ENCODE assay signal across 8 mouse cellular contexts in genomic region chr19:38819427-38819802, GRCm38 (mm10). TPM values are rescaled to one million over a fixed set of nuclear protein-coding genes. Genes with fewer than 3 reads are reported as not detected.
DNase-seq lines count a peak whose midpoint lies in the region; ATAC-seq and TF ChIP-seq lines count a peak whose summit lies in the region.

No protein-coding gene starts in this region.

- no peaks in the 10 kb centered on the region for H3K9me3 ChIP-seq in kidney, postnatal 0 days (replicated peaks; ENCODE audit: low read length)
- no peaks in the 10 kb centered on the region for H3K9me3 ChIP-seq in embryonic facial prominence, embryonic 10.5 days

- no peak for DNase-seq in kidney, postnatal 0 days (ENCODE audit: low spot score)
- no peak for DNase-seq in kidney, adult 18-20 months
- no peak for DNase-seq in embryonic facial prominence, embryonic 10.5 days (ENCODE audit: low spot score)
- no peak for DNase-seq in left cerebral cortex, postnatal 36 days (ENCODE audit: low spot score in 2 of 2)
- no peak for DNase-seq in embryo, embryonic 11 days
- DNase-seq in gastrocnemius, postnatal 36 days = no peak

- no peak for TF ChIP-seq CTCF in kidney, postnatal 0 days (IDR thresholded peaks at IDR 0.05; ENCODE audit: low read depth)

- no peaks in the 10 kb centered on the region for H3K4me1 ChIP-seq in kidney, postnatal 0 days (replicated peaks; ENCODE audit: insufficient read depth, low read length)
- peaks cover 19% of the 10 kb centered on the region for H3K4me1 ChIP-seq in embryonic facial prominence, embryonic 10.5 days

- intact Hi-C loops in left cerebral cortex, postnatal 36 days (cut with DNase I) = no loop called here
- intact Hi-C loops in gastrocnemius, postnatal 36 days (cut with DNase I) = loop anchor here (10.0 kb wide), 1 partner anchor 595 kb away; the partner anchor contains the start of gene Fra10ac1

- peak overlapping the region; percentile 71 for H3K9ac ChIP-seq in kidney, postnatal 0 days (ENCODE audit: low read depth, low read length)

- H3K36me3 ChIP-seq in kidney, postnatal 0 days (ENCODE audit: insufficient read depth, low read length) = peaks cover 8% of the 10 kb centered on the region
- H3K36me3 ChIP-seq in embryonic facial prominence, embryonic 10.5 days (replicated peaks) = peaks cover 24% of the 10 kb centered on the region

- peak overlapping the region; percentile 81 for H3K4me2 ChIP-seq in kidney, postnatal 0 days (ENCODE audit: low read length)

- 14% methylated on average over 16 of the region's 16 CpGs for WGBS in kidney, postnatal 0 days
- WGBS in embryonic facial prominence, embryonic 10.5 days = 17% methylated on average over 16 of the region's 16 CpGs

- H3K27ac ChIP-seq in kidney, postnatal 0 days = no peak overlapping the region
- H3K27ac ChIP-seq in embryonic facial prominence, embryonic 10.5 days (replicated peaks) = peak overlapping the region; percentile 88

- ATAC-seq in kidney, postnatal 0 days (replicated peaks; ENCODE audit: low FRiP score, low read depth) = peak; percentile 55
- peak; percentile 69 for ATAC-seq in inflammation-experienced regulatory T-cells, adult 6 months
- 0 out of 2 replicates have a peak, but pooled peaks have one; percentile 5 for ATAC-seq in monocyte, adult 5-6 weeks (replicated peaks; ENCODE audit: insufficient number of reproducible peaks, low FRiP score, low TSS enrichment, poor library complexity, severe bottlenecking)

- no peaks in the 10 kb centered on the region for H3K27me3 ChIP-seq in kidney, postnatal 0 days (ENCODE audit: insufficient read depth, low read length)
- no peaks in the 10 kb centered on the region for H3K27me3 ChIP-seq in embryonic facial prominence, embryonic 10.5 days (replicated peaks; ENCODE audit: low read depth, poor library complexity, severe bottlenecking)

- H3K4me3 ChIP-seq in kidney, postnatal 0 days (replicated peaks; ENCODE audit: low read depth, low read length) = peak overlapping the region; percentile 71
- peak overlapping the region; percentile 88 for H3K4me3 ChIP-seq in embryonic facial prominence, embryonic 10.5 days

RNA-seq across cellular contexts. Expression of gene Noc3l, which starts 0.4 kb away (rescaled TPM):
- 4.7 and 4.8 TPM in 2 replicates for polyA plus RNA-seq in kidney, postnatal 0 days (2015; fragmentation: Nextera tagmentation; extraction: Ambion mirVana)
- polyA plus RNA-seq in embryonic facial prominence, embryonic 10.5 days (2016; fragmentation: Nextera tagmentation; extraction: Ambion mirVana) = 11.1 and 12.7 TPM in 2 replicates
- polyA plus RNA-seq in inflammation-experienced regulatory T-cells, adult 6 months (2017; shearing (Covaris generic)) = 1 to 10 TPM; 7.5 to 8.4 (median 7.7) TPM
- 13.9 to 21.6 TPM (median 15.4 TPM) in 3 replicates for total RNA-seq in monocyte, adult 5-6 weeks (2017)
- 10 to 100 TPM; 11.9 to 14.0 TPM for total RNA-seq in left cerebral cortex, postnatal 36 days (2021)
- total RNA-seq in gastrocnemius, postnatal 36 days (2021) = 1 to 10 TPM; 5.0 to 6.0 TPM

RNA-seq across cellular contexts. Expression of gene Tbc1d12, which starts 17.0 kb away (rescaled TPM):
- 3.0 and 3.3 TPM in 2 replicates for polyA plus RNA-seq in kidney, postnatal 0 days (2015; fragmentation: Nextera tagmentation; extraction: Ambion mirVana)
- polyA plus RNA-seq in embryonic facial prominence, embryonic 10.5 days (2016; fragmentation: Nextera tagmentation; extraction: Ambion mirVana) = 1.6 and 2.1 TPM in 2 replicates
- 1 to 10 TPM; 1.0 to 1.9 (median 1.2) TPM for polyA plus RNA-seq in inflammation-experienced regulatory T-cells, adult 6 months (2017; shearing (Covaris generic))
- total RNA-seq in monocyte, adult 5-6 weeks (2017) = 5.5 to 10.3 TPM (median 6.4 TPM) in 3 replicates
- total RNA-seq in left cerebral cortex, postnatal 36 days (2021) = 10 to 100 TPM; 11.7 to 13.0 TPM
- 1 to 10 TPM; 2.4 to 3.4 TPM for total RNA-seq in gastrocnemius, postnatal 36 days (2021)

Comparison
In these comparisons a context has a peak if more than half of its experiments do, and no peak if none do; other contexts are left out.
1. ATAC-seq: peak in every context shown above with its lines; median percentile 69 in inflammation-experienced regulatory T-cells, adult 6 months; 55 in kidney, postnatal 0 days; 5 in monocyte, adult 5-6 weeks.